Mouse (Mus musculus): ENCODE measurements around the gene Pdxp.

DNA sequence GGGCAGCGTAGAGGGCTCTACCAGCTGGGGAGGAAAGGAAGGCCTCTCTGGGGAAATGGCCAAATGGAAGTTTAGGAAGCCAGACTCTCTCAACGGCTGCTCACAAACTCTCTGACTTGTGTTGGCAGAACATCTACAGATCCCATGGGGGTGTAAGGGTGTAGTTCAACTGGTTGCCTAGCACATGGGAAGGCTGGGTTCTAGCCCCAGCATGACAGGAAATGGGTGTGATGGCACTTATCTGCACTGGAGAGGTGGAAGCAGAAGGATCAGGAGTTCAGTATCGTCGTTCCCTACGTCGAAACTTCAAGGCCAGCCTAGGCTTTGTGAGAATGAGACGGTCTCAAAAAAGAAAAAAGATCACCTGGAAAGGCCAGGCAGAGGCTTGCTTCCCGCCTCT is 4.7 kb upstream of the Pdxp start:
- TF ChIP-seq CTCF (IDR thresholded peaks at IDR 0.05; ENCODE audit: control insufficient read depth, insufficient read depth, insufficient read length) (no peak), MYOD1 (IDR thresholded peaks at IDR 0.05; ENCODE audit: control insufficient read depth, insufficient read length, low read depth) (no peak), USF1 (IDR thresholded peaks at IDR 0.05; ENCODE audit: low read depth) (no peak), FOSL1 (IDR thresholded peaks at IDR 0.05; ENCODE audit: insufficient read depth, low read length, poor library complexity, severe bottlenecking) (no peak), MYOG (IDR thresholded peaks at IDR 0.05; ENCODE audit: control insufficient read depth, extremely low read depth, insufficient read length) (no peak), MAX (IDR thresholded peaks at IDR 0.05) (no peak)
